Mouse (Mus musculus): ENCODE measurements around the gene Zfp639. TPM values are rescaled to one million over a fixed set of nuclear protein-coding genes. Genes with fewer than 3 reads are reported as not detected.

The Zfp639 gene
- polyA plus RNA-seq (2016; fragmentation: Nextera tagmentation; extraction: Ambion mirVana), result 45.2 and 46.5 TPM in 2 replicates

GRCm38 (mm10) chr3:32509496-32510374, at the start of gene Zfp639:
Gene Zfp639, plus strand, starts transcription at chr3:32510259.
- WGBS, result 8% methylated on average over 24 of the region's 24 CpGs
- Histone ChIP-seq H3K27ac (peak within 1 kb of the TSS; percentile 97), H3K4me1 (peaks cover 42% of the 10 kb centered on the region), H3K9me3 (no peaks in the 10 kb centered on the region), H3K36me3 (replicated peaks) (peaks cover 12% of the 10 kb centered on the region), H3K4me3 (peak within 1 kb of the TSS; percentile 94), H3K27me3 (ENCODE audit: poor library complexity, severe bottlenecking) (no peaks in the 10 kb centered on the region)
- DNase-seq (ENCODE audit: extremely low spot score, low spot score), result no peak

GRCm38 (mm10) chr3:32467321-32467720, 42.7 kb upstream of the Zfp639 start:
- H3K4me1 ChIP-seq, result no peaks in the 10 kb centered on the region
- no peaks in the 10 kb centered on the region for H3K9me3 ChIP-seq
- peak; percentile 6 for DNase-seq (ENCODE audit: extremely low spot score, low spot score)
- peaks cover 15% of the 10 kb centered on the region for H3K36me3 ChIP-seq (replicated peaks)
- WGBS, result 92% methylated on average over 4 of the region's 4 CpGs
- H3K27ac ChIP-seq, result no peak overlapping the region
- no peak overlapping the region for H3K4me3 ChIP-seq
- no peaks in the 10 kb centered on the region for H3K27me3 ChIP-seq (ENCODE audit: poor library complexity, severe bottlenecking)

DNA sequence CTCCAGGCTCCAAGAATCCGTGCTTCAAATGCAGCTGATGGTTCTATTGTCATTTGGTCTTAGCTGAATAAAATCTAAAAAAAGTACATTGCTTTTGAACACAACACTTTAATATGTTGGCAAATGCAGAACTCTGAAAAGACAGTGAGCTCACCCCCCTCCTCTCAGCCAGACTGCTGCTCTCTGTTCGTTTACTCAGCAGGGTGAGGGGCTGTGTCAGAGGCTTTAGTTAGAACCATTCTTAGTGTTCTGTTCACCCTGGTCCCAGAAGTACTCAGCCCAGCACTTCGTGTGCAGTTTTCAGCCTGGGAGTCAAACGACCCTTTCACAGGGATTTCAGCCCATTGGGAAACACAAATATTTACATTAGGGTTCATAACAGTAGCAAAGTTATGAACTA, 41.6 kb upstream of the Zfp639 start:
- DNase-seq (ENCODE audit: extremely low spot score, low spot score), result no peak
- 78% methylated on average over 4 of the region's 4 CpGs for WGBS
- H3K27ac ChIP-seq, result no peak overlapping the region
- peaks cover 4% of the 10 kb centered on the region for H3K36me3 ChIP-seq (replicated peaks)
- H3K9me3 ChIP-seq, result no peaks in the 10 kb centered on the region
- H3K4me1 ChIP-seq, result no peaks in the 10 kb centered on the region
- no peak overlapping the region for H3K4me3 ChIP-seq
- no peaks in the 10 kb centered on the region for H3K27me3 ChIP-seq (ENCODE audit: poor library complexity, severe bottlenecking)

DNA sequence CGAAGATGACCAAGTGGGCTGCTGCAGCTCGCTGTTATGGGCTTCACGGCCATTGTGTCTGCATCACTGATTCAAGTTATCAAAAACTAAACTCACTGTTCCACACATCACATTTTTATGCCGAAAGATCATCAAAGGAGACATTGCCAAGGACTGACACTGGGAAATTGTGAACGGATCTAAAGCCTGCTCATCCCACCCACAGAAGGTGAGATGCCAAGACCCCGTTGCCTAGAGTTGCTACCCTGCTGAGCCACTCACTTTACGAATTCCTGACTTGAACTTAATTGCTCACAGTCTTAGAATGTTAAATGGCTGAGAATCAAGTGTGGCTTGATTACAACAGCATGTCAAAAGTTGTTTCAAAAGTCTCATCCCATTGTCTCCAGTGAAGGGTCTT, 39.6 kb upstream of the Zfp639 start:
- Histone ChIP-seq H3K4me1 (no peaks in the 10 kb centered on the region), H3K27ac (no peak overlapping the region), H3K36me3 (replicated peaks) (no peaks in the 10 kb centered on the region), H3K9me3 (no peaks in the 10 kb centered on the region), H3K27me3 (ENCODE audit: poor library complexity, severe bottlenecking) (no peaks in the 10 kb centered on the region), H3K4me3 (no peak overlapping the region)
- peak; percentile 4 for DNase-seq (ENCODE audit: extremely low spot score, low spot score)
- WGBS, result 81% methylated on average over 7 of the region's 7 CpGs

- no peak overlapping the region for H3K27ac ChIP-seq
- 89% methylated on average over 6 of the region's 6 CpGs for WGBS
- DNase-seq (ENCODE audit: extremely low spot score, low spot score), result peak; percentile 0
- H3K9me3 ChIP-seq, result no peaks in the 10 kb centered on the region
- no peaks in the 10 kb centered on the region for H3K27me3 ChIP-seq (ENCODE audit: poor library complexity, severe bottlenecking)
- H3K4me3 ChIP-seq, result no peak overlapping the region
- no peaks in the 10 kb centered on the region for H3K4me1 ChIP-seq
- H3K36me3 ChIP-seq (replicated peaks), result no peaks in the 10 kb centered on the region
Measured at GRCm38 (mm10) chr3:32471098-32471497, 39.0 kb upstream of the Zfp639 start.

DNA sequence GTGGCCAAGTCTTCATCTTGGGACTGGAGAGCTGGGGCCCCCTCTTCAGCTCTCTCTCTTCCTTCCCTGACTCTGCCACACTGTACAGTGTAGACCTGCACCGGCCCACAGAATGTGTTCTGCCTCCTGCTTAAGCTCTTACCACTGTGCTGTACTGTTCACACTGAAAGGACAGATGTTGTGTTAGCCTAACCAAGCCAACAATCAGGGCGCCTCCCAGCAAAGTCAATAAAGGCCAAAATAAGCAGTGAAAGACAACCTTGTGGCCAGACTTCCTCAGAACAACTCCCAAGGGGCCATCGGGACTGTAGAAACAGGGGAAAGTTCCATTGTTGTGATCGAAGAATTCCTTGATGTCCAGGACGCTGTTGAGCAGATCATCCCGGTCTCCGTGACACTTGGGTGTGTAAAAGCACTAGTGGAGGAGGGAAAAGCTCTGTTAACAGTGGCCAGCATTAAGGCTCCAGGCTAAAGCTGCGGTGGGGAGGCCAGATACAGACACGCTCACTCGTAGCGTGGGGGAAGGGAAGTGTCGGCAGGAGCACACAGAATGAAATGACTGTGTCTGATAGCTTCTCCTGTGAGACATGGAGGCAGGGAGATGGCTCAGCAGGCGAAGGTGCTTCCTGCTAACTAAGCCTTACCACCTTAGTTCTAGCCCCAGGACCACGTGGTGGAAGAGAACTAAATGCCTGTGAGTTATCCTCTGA, 37.7 kb upstream of the Zfp639 start:
- Histone ChIP-seq H3K27ac (no peak overlapping the region), H3K9me3 (no peaks in the 10 kb centered on the region), H3K27me3 (ENCODE audit: poor library complexity, severe bottlenecking) (no peaks in the 10 kb centered on the region), H3K36me3 (replicated peaks) (no peaks in the 10 kb centered on the region), H3K4me3 (no peak overlapping the region), H3K4me1 (no peaks in the 10 kb centered on the region)
- WGBS, result 87% methylated on average over 14 of the region's 14 CpGs
- no peak for DNase-seq (ENCODE audit: extremely low spot score, low spot score)

DNA sequence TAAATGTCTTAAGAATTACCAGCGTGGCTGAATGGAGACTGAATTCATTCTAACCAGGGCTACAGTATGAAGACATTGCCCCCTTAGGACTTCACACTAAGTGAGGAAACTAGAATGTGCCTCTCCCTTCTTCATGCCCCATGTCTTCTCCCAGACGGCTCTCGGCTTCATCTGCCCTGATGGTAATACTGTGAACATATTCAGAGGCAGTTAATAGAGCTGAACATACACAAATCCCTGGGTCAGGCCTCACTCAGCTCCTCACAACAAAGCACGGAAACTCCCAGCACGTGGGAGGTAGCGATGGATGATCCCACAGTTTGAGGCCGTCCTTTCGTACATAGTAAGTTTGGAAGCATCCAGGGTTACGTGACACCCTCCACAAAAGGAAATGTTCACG, 36.9 kb upstream of the Zfp639 start:
- WGBS, result 91% methylated on average over 10 of the region's 10 CpGs
- Histone ChIP-seq H3K27ac (no peak overlapping the region), H3K4me3 (no peak overlapping the region), H3K36me3 (replicated peaks) (no peaks in the 10 kb centered on the region), H3K27me3 (ENCODE audit: poor library complexity, severe bottlenecking) (no peaks in the 10 kb centered on the region), H3K9me3 (no peaks in the 10 kb centered on the region), H3K4me1 (no peaks in the 10 kb centered on the region)
- no peak for DNase-seq (ENCODE audit: extremely low spot score, low spot score)

DNA sequence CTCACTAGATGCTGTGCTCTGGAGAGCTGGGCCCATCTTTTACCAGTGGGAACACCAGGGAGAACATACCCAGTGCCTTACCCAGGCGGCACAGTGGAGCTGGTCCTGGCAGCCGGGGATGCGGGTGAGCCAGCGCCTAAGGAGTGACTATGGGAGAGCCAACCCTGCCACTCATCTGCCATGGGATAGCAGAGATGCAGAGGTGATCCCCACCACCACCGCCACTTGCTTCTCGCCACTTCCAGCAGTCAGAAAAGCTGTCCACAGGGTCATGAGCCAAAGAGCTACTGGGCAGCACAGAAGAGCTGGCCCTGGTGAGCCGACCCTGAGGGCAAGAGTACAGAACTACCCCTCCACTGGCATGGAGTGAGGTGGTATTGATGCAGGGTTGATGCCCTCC, 30.1 kb upstream of the Zfp639 start:
- H3K27ac ChIP-seq, result no peak overlapping the region
- no peaks in the 10 kb centered on the region for H3K27me3 ChIP-seq (ENCODE audit: poor library complexity, severe bottlenecking)
- H3K36me3 ChIP-seq (replicated peaks), result no peaks in the 10 kb centered on the region
- DNase-seq (ENCODE audit: extremely low spot score, low spot score), result no peak
- no peaks in the 10 kb centered on the region for H3K4me1 ChIP-seq
- H3K4me3 ChIP-seq, result no peak overlapping the region
- WGBS, result 91% methylated on average over 7 of the region's 7 CpGs
- no peaks in the 10 kb centered on the region for H3K9me3 ChIP-seq

DNA sequence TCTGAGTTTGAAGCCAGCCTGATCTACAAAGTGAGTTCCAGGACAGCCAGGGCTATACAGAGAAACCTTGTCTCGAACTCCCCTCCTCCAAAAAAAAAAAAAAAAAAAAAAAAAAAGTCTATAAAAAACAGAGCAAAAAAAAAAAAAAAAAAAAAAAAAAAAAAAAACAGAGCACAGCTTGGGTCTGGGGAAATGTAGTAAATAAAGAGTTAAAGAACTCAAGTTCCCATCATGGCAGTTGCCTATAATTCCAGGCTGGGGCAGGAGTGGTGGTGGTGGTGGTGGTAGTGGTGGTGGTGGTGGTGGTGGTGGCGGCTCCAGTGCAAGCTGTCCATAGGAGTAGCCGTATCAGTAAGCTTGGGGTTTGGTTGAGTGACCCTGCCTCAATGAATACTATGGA, 27.0 kb upstream of the Zfp639 start:
- no peaks in the 10 kb centered on the region for H3K9me3 ChIP-seq
- no peak for DNase-seq (ENCODE audit: extremely low spot score, low spot score)
- H3K27ac ChIP-seq, result no peak overlapping the region
- H3K36me3 ChIP-seq (replicated peaks), result no peaks in the 10 kb centered on the region
- 93% methylated on average over 3 of the region's 3 CpGs for WGBS
- H3K4me3 ChIP-seq, result no peak overlapping the region
- H3K27me3 ChIP-seq (ENCODE audit: poor library complexity, severe bottlenecking), result no peaks in the 10 kb centered on the region
- H3K4me1 ChIP-seq, result no peaks in the 10 kb centered on the region

GRCm38 (mm10) chr3:32486543-32486942, 23.5 kb upstream of the Zfp639 start:
- no peak for DNase-seq (ENCODE audit: extremely low spot score, low spot score)
- 85% methylated on average over 4 of the region's 4 CpGs for WGBS

DNA sequence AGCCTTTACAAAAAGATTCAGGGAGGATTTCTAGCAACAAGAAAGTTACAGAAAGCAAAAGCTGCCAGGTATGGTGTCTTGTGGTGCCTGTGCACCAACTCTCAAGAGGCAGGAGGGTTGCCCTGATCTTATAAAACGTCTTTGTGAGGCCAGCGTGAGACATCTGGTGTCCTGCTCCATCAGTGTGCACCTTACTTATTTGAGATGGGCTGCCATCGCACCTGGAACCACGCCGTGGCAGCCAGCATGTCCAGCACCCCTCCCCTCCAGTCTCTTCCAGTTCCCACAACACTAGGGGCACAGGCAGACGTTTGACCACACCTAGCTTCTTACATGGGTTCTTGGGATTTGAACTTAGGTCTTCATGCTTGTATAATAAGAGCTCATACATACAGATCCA, 21.9 kb upstream of the Zfp639 start:
- DNase-seq (ENCODE audit: extremely low spot score, low spot score), result no peak
- WGBS, result 88% methylated on average over 6 of the region's 6 CpGs
- no peaks in the 10 kb centered on the region for H3K9me3 ChIP-seq
- no peaks in the 10 kb centered on the region for H3K27me3 ChIP-seq (ENCODE audit: poor library complexity, severe bottlenecking)
- no peak overlapping the region for H3K4me3 ChIP-seq
- no peaks in the 10 kb centered on the region for H3K4me1 ChIP-seq
- H3K36me3 ChIP-seq (replicated peaks), result no peaks in the 10 kb centered on the region
- H3K27ac ChIP-seq, result no peak overlapping the region

More at GRCm38 (mm10) chr3:32486543-32486942, 23.5 kb upstream of the Zfp639 start:
- H3K27ac ChIP-seq, result no peak overlapping the region
- no peaks in the 10 kb centered on the region for H3K9me3 ChIP-seq
- no peaks in the 10 kb centered on the region for H3K27me3 ChIP-seq (ENCODE audit: poor library complexity, severe bottlenecking)
- H3K4me3 ChIP-seq, result no peak overlapping the region
- H3K36me3 ChIP-seq (replicated peaks), result no peaks in the 10 kb centered on the region
- no peaks in the 10 kb centered on the region for H3K4me1 ChIP-seq

GRCm38 (mm10) chr3:32490076-32490927, 19.8 kb upstream of the Zfp639 start:
- DNase-seq (ENCODE audit: extremely low spot score, low spot score), result no peak
- 86% methylated on average over 15 of the region's 15 CpGs for WGBS
- H3K4me1 ChIP-seq, result peaks cover 5% of the 10 kb centered on the region

More at GRCm38 (mm10) chr3:32490076-32490927, 19.8 kb upstream of the Zfp639 start:
- Histone ChIP-seq H3K4me3 (no peak overlapping the region), H3K9me3 (no peaks in the 10 kb centered on the region), H3K27ac (no peak overlapping the region), H3K27me3 (ENCODE audit: poor library complexity, severe bottlenecking) (no peaks in the 10 kb centered on the region), H3K36me3 (replicated peaks) (no peaks in the 10 kb centered on the region)
